Comparison of ENCODE assay signal across 8 mouse cellular contexts in genomic region chr5:34287001-34287837, GRCm38 (mm10). TPM values are rescaled to one million over a fixed set of nuclear protein-coding genes. Genes with fewer than 3 reads are reported as not detected.
DNase-seq lines count a peak whose midpoint lies in the region; ATAC-seq and TF ChIP-seq lines count a peak whose summit lies in the region.

No protein-coding gene starts in this region.

- no peaks in the 10 kb centered on the region for H3K36me3 ChIP-seq in hindbrain, embryonic 14.5 days (replicated peaks; ENCODE audit: control insufficient read depth, insufficient read depth)
- H3K36me3 ChIP-seq in midbrain, embryonic 14.5 days (ENCODE audit: control insufficient read depth, insufficient read depth, low read length): no peaks in the 10 kb centered on the region

- peak; percentile 19 to 23 for DNase-seq in kidney, postnatal 4 days
- no peak for DNase-seq in kidney, adult 9 months
- peak; percentile 65 for DNase-seq in embryo, embryonic 10.5 days (ENCODE audit: low spot score)
- peak; percentile 47 for DNase-seq in hindbrain, embryonic 14.5 days (ENCODE audit: low spot score)
- peak; percentile 56 for DNase-seq in midbrain, embryonic 14.5 days
- no peak for DNase-seq in layer of hippocampus, adult 9-11 months

- H3K4me3 ChIP-seq in bone marrow, adult 2 months (replicated peaks; ENCODE audit: control insufficient read depth, low read depth, low read length): peak overlapping the region; percentile 44
- peak overlapping the region; percentile 77 for H3K4me3 ChIP-seq in hindbrain, embryonic 14.5 days (replicated peaks; ENCODE audit: low read length)
- H3K4me3 ChIP-seq in midbrain, embryonic 14.5 days (replicated peaks; ENCODE audit: low read depth, low read length): peak overlapping the region; percentile 67

- H3K27ac ChIP-seq in bone marrow, adult 2 months (ENCODE audit: control insufficient read depth, insufficient read depth, low read depth, low read length, poor library complexity): peak overlapping the region; percentile 29; the same call in 1 of the 2 replicates
- H3K27ac ChIP-seq in hindbrain, embryonic 14.5 days: no peak overlapping the region
- H3K27ac ChIP-seq in midbrain, embryonic 14.5 days (replicated peaks; ENCODE audit: low read depth, low read length): no peak overlapping the region

- TF ChIP-seq CTCF in bone marrow, adult 2 months (IDR thresholded peaks at IDR 0.05; ENCODE audit: control insufficient read depth, insufficient read depth, low read length): no peak

- peaks cover 24% of the 10 kb centered on the region for H3K27me3 ChIP-seq in hindbrain, embryonic 14.5 days (ENCODE audit: control insufficient read depth, insufficient read depth, low read length)
- peaks cover 22% of the 10 kb centered on the region; the same call in 1 of the 2 replicates for H3K27me3 ChIP-seq in midbrain, embryonic 14.5 days (ENCODE audit: control insufficient read depth, insufficient read depth, low read length)

- peak overlapping the region; percentile 75 for H3K9ac ChIP-seq in hindbrain, embryonic 14.5 days
- peak overlapping the region; percentile 59 for H3K9ac ChIP-seq in midbrain, embryonic 14.5 days (replicated peaks; ENCODE audit: low read length)

- ATAC-seq in hindbrain, embryonic 14.5 days (ENCODE audit: low FRiP score): no peak
- no peak; the same call in 1 of the 2 replicates for ATAC-seq in midbrain, embryonic 14.5 days (ENCODE audit: low FRiP score, low TSS enrichment)
- no peak for ATAC-seq in inflammation-experienced regulatory T-cells, adult 6 months

- TF ChIP-seq POLR2A in bone marrow, adult 2 months (IDR thresholded peaks at IDR 0.05; ENCODE audit: borderline replicate concordance, control insufficient read depth, low read depth, low read length): no peak

- no peaks in the 10 kb centered on the region for H3K9me3 ChIP-seq in hindbrain, embryonic 14.5 days (ENCODE audit: control insufficient read depth, low read length)
- H3K9me3 ChIP-seq in midbrain, embryonic 14.5 days (ENCODE audit: control insufficient read depth, low read length): no peaks in the 10 kb centered on the region

- WGBS in bone marrow, adult 2 months: 2% methylated on average over 54 of the region's 54 CpGs
- WGBS in hindbrain, embryonic 14.5 days: under 1% methylated on average over 54 of the region's 54 CpGs
- under 1% methylated on average over 54 of the region's 54 CpGs for WGBS in midbrain, embryonic 14.5 days

- H3K4me2 ChIP-seq in hindbrain, embryonic 14.5 days (replicated peaks): peak overlapping the region; percentile 92
- peak overlapping the region; percentile 87 for H3K4me2 ChIP-seq in midbrain, embryonic 14.5 days (ENCODE audit: low read length)

- no peaks in the 10 kb centered on the region; the same call in 1 of the 2 replicates for H3K4me1 ChIP-seq in bone marrow, adult 2 months (ENCODE audit: control insufficient read depth, insufficient read depth, low read length)
- H3K4me1 ChIP-seq in hindbrain, embryonic 14.5 days (replicated peaks; ENCODE audit: control insufficient read depth, insufficient read depth, low read length): peaks cover 10% of the 10 kb centered on the region
- peaks cover 13% of the 10 kb centered on the region for H3K4me1 ChIP-seq in midbrain, embryonic 14.5 days (ENCODE audit: control insufficient read depth, insufficient read depth, low read length)

RNA-seq across cellular contexts. Expression of gene Zfyve28, which starts 1.0 kb away (rescaled TPM):
- 1.0 and 3.0 TPM in 2 replicates for polyA plus RNA-seq in bone marrow, adult 2 months (2011; ENCODE audit: insufficient read depth, insufficient read length, low replicate concordance, missing spikeins)
- 3.8 and 4.6 TPM in 2 replicates for polyA plus RNA-seq in hindbrain, embryonic 14.5 days (2014; fragmentation: Nextera tagmentation; extraction: Ambion mirVana)
- polyA plus RNA-seq in midbrain, embryonic 14.5 days (2014; fragmentation: Nextera tagmentation; extraction: Ambion mirVana): 2.8 and 3.2 TPM in 2 replicates
- 1 to 10 TPM; 1.5 to 5.6 (median 4.6) TPM for polyA plus RNA-seq in inflammation-experienced regulatory T-cells, adult 6 months (2017; shearing (Covaris generic))

RNA-seq across cellular contexts. Expression of gene Cfap99, which starts 1.2 kb away (rescaled TPM):
- polyA plus RNA-seq in bone marrow, adult 2 months (2011; ENCODE audit: insufficient read depth, insufficient read length, low replicate concordance, missing spikeins): not detected in 2 replicates
- polyA plus RNA-seq in hindbrain, embryonic 14.5 days (2014; fragmentation: Nextera tagmentation; extraction: Ambion mirVana): 0.09 and 0.15 TPM in 2 replicates
- polyA plus RNA-seq in midbrain, embryonic 14.5 days (2014; fragmentation: Nextera tagmentation; extraction: Ambion mirVana): 0.09 TPM in 1 of 2 replicates, not detected in the other
- not detected for polyA plus RNA-seq in inflammation-experienced regulatory T-cells, adult 6 months (2017; shearing (Covaris generic))

RNA-seq across cellular contexts. Expression of gene Rnf4, which starts 48.9 kb away (rescaled TPM):
- 29.9 and 55.2 TPM in 2 replicates for polyA plus RNA-seq in bone marrow, adult 2 months (2011; ENCODE audit: insufficient read depth, insufficient read length, low replicate concordance, missing spikeins)
- 139 and 147 TPM in 2 replicates for polyA plus RNA-seq in hindbrain, embryonic 14.5 days (2014; fragmentation: Nextera tagmentation; extraction: Ambion mirVana)
- polyA plus RNA-seq in midbrain, embryonic 14.5 days (2014; fragmentation: Nextera tagmentation; extraction: Ambion mirVana): 110 and 152 TPM in 2 replicates
- 100 to 1,000 TPM; 104 to 122 (median 113) TPM for polyA plus RNA-seq in inflammation-experienced regulatory T-cells, adult 6 months (2017; shearing (Covaris generic))

Comparison
In these comparisons a context has a peak if more than half of its experiments do, and no peak if none do; other contexts are left out.
1. DNase-seq: peak in kidney, postnatal 4 days (2 of 2), embryo, embryonic 10.5 days (single experiment), hindbrain, embryonic 14.5 days (single experiment) and midbrain, embryonic 14.5 days (single experiment); none in kidney, adult 9 months (single experiment) and layer of hippocampus, adult 9-11 months (single experiment).
2. Peak in every context shown above with its lines, with median percentiles within 50 percentile points of each other: H3K4me3 ChIP-seq.